Mouse (Mus musculus) liver, embryonic 14.5 days (tissue): Measurements from ENCODE around the gene Plcd1. TPM values are rescaled to one million over a fixed set of nuclear protein-coding genes. Genes with fewer than 3 reads are reported as not detected.

Experiments
- ATAC-seq: fragments of 200-750 bp; cut with Nextera tagmentation; 2 replicates; pipeline ENCODE4 v1.8.0; 2017; ENCODE audit warnings: moderate number of reproducible peaks, mild to moderate bottlenecking, moderate library complexity; ENCODE audit not compliant: insufficient read depth
- DNase-seq, 3 experiments: peaks; one replicate each; pipeline ENCODE4 v3.0.0-alpha.2; 2012 to 2013; ENCODE audit warnings: low read depth in 3 of 3, low spot score in 3 of 3
- H3K27ac ChIP-seq: fragments of 300-500 bp; sonication (generic); 2 replicates; pipeline ENCODE4 v1.5.1; 2014; ENCODE audit warnings: moderate library complexity, mild to moderate bottlenecking, control low read depth, inconsistent platforms
- H3K27me3 ChIP-seq: fragments of 300-500 bp; sonication (generic); 2 replicates; pipeline ENCODE4 v1.6.1; 2014; ENCODE audit warnings: mild to moderate bottlenecking, low read length, moderate library complexity; ENCODE audit not compliant: control insufficient read depth, insufficient read depth
- H3K36me3 ChIP-seq: fragments of 300-500 bp; sonication (generic); replicated peaks from 2 replicates; pipeline ENCODE4 v1.6.1; 2014; ENCODE audit warnings: low read depth; ENCODE audit not compliant: control insufficient read depth, insufficient read depth
- H3K4me1 ChIP-seq, 2 experiments: fragments of 200-500 bp in 1 of 2; fragments of 300-500 bp in 1 of 2; sonication (generic) in 1 of 2; replicated peaks; 2 replicates each; pipeline ENCODE4 v1.6.1; 2012 to 2014; ENCODE audit warnings: antibody characterized with exemption in 1 of 2, inconsistent platforms in 1 of 2, low read length in 1 of 2; ENCODE audit not compliant: control insufficient read depth in 2 of 2, insufficient read depth in 2 of 2
- H3K4me2 ChIP-seq: fragments of 300-500 bp; sonication (generic); 2 replicates; pipeline ENCODE4 v1.6.1; 2014; ENCODE audit warnings: low read depth, mild to moderate bottlenecking, control low read depth, moderate library complexity
- H3K4me3 ChIP-seq, 2 experiments: fragments of 200-500 bp in 1 of 2; fragments of 300-500 bp in 1 of 2; sonication (generic) in 1 of 2; 2 replicates each; pipeline ENCODE4 v1.5.1; 2012 to 2014; ENCODE audit warnings: low read depth in 2 of 2, low read length in 2 of 2, mild to moderate bottlenecking in 2 of 2, control low read depth in 1 of 2, inconsistent platforms in 1 of 2, moderate library complexity in 1 of 2; ENCODE audit not compliant: insufficient read depth in 1 of 2
- H3K9ac ChIP-seq: fragments of 300-500 bp; sonication (generic); replicated peaks from 2 replicates; pipeline ENCODE4 v1.6.1; 2014; ENCODE audit warnings: mild to moderate bottlenecking, control low read depth, moderate library complexity
- H3K9me3 ChIP-seq: fragments of 300-500 bp; sonication (generic); 2 replicates; pipeline ENCODE4 v1.6.1; 2016; ENCODE audit warnings: low read length, mixed read lengths; ENCODE audit not compliant: control insufficient read depth
- CTCF ChIP-seq: IDR thresholded peaks from 2 replicates; pipeline ENCODE4 v1.5.1; 2016; ENCODE audit warnings: antibody characterized with exemption, low read depth, control low read depth
- EP300 ChIP-seq: IDR thresholded peaks from 2 replicates; pipeline ENCODE4 v1.6.1; 2016; ENCODE audit warnings: antibody characterized with exemption, low read depth
- WGBS: fragments of 180-500 bp; shearing (Covaris S2); extraction: QIAGEN DNeasy Blood & Tissue Kit; methylation state at CpG from one replicate; pipeline ENCODE4 v1.1.7; 2014; ENCODE audit not compliant: insufficient replicate concordance; 5-methylcytosine and 5-hydroxymethylcytosine counted together
- polyA plus RNA-seq, 2 experiments: library from polyadenylated mRNA; depleted of rRNA in 1 of 2; stranded (reverse) in 1 of 2; unstranded in 1 of 2; fragments of >200 nt; fragmentation: Nextera tagmentation in 1 of 2; extraction: Ambion mirVana in 1 of 2; gene quantifications; 2 replicates each; pipeline versions ENCODE4 v1.2.1 to v1.2.3; 2012 to 2014

Gene Plcd1
- polyA plus RNA-seq, 2 experiments, result 0.95 to 1.1 TPM

DNA sequence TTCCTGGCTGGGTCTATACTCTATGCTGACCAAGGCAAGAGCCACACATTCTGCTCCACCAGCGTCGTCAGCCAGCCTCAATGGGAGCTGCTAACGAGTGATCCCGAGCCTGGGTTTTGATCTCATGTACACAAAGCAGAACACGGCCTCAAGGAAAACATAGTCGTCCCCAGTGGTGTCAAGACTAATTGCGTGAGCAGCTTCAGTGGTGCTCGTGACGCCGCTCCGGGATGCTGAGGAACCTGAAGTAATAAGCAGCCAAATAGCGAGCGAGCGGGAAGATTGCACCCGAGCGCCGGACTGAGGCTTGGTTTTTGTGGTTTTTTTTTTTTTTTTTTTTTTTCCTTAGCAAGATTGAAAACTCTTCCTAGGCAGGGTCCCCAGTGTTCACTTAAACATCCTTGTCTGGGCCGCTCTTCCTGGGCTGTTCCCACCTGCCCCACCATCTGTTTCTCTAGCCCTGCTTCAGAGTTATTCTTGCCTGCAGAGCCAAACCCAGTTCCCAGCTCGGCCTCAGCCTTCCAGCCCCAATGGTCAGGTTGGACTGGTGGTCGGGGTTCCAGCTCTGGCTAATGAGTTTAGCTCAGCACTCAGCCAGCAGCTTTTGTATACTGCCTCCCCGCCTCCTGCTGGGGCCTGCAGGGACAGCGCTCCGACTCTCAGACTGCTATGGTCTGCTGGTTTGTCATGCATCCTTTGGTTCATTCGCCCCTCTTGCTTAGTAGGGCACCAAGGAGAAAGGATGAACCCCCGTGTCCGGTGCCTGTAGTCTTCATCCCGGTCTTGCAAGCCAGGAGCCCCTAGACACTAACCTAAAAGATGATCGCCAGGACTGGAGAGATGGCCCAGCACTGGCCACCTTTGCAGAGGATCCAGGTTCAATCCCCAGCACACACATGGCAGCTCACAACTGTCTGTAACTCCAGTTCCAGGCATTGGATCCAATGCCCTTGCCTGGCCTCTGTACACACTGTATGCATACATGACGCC is 58.3 kb downstream of the Plcd1 start:
- WGBS, result 73% methylated on average over 29 of the region's 29 CpGs
- H3K4me3 ChIP-seq, result no peak overlapping the region
- no peak overlapping the region for H3K4me2 ChIP-seq
- TF ChIP-seq CTCF, result no peak
- TF ChIP-seq EP300, result no peak
- DNase-seq (no peak), ATAC-seq (no peak)
- no peaks in the 10 kb centered on the region for H3K27me3 ChIP-seq
- H3K9me3 ChIP-seq, result no peaks in the 10 kb centered on the region
- H3K27ac ChIP-seq, result no peak overlapping the region
- H3K36me3 ChIP-seq, result no peaks in the 10 kb centered on the region
- no peak overlapping the region for H3K9ac ChIP-seq
- H3K4me1 ChIP-seq, result no peaks in the 10 kb centered on the region

DNA sequence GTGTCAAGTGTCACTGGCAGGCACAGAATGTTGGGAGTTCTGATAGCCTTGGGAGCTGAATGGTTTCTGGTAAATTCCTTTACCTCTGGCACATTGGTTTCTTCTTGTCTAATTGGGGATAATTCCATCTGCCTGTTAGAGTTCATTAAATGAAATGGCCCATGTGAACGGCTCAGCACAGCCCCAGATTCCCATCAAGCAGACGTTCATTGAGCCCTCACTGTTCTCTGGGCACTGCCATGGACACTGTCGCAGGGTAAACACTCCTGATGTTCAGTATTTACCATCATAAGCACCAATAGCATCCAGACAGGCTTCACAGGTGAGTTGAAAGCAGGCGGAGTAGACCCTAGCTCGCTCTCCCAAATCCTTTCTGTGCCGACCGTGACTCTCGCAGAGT is 59.2 kb downstream of the Plcd1 start:
- no peaks in the 10 kb centered on the region for H3K9me3 ChIP-seq
- DNase-seq, result no peak
- no peak overlapping the region for H3K4me2 ChIP-seq
- H3K27me3 ChIP-seq, result no peaks in the 10 kb centered on the region
- TF ChIP-seq CTCF (no peak), EP300 (no peak)
- no peak overlapping the region for H3K4me3 ChIP-seq
- no peak overlapping the region for H3K9ac ChIP-seq
- no peak overlapping the region for H3K27ac ChIP-seq
- WGBS, result 78% methylated on average over 8 of the region's 8 CpGs
- H3K36me3 ChIP-seq, result no peaks in the 10 kb centered on the region
- no peaks in the 10 kb centered on the region for H3K4me1 ChIP-seq
- ATAC-seq, result no peak

DNA sequence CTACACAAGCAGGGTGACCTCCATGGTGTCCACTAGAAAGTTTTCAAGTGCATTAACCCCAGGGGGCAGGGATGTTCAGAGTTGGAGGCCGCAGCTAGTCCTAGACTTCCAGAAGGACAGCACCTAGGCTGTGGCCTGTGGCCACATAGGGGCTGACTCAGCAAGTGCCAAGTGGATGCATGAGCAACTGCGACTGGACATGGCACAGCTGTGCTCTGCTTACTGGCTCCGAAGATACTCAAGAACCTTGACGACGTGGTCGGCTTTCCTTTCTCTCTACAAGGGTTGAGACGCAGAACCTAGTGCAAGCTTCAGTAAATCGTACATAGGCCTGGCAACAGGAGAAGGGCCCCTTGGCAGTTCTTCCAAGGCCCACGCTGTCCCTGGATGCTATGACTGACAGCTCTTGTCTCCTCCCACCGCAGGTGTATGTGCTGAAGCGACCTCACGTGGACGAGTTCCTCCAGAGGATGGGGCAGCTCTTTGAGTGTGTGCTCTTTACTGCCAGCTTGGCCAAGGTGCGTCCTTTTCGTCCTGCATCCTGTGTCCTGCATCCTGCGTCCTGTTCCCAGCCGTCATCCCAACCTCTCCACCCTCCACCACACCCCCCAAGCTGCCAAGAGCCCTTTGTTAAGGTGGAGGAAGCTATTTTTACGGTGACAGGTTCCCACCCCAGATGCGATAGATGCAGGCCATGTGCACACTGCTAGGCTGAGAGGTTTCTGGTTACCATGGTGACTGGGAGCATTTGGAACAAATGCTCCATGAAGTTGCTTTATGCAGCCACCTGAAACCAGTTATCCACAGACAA is 60.0 kb downstream of the Plcd1 start:
- H3K9me3 ChIP-seq, result no peaks in the 10 kb centered on the region
- no peaks in the 10 kb centered on the region for H3K36me3 ChIP-seq
- TF ChIP-seq EP300 (no peak), CTCF (no peak)
- no peak for DNase-seq
- H3K27ac ChIP-seq, result no peak overlapping the region
- H3K4me3 ChIP-seq, result no peak overlapping the region
- no peaks in the 10 kb centered on the region for H3K4me1 ChIP-seq
- no peak overlapping the region for H3K9ac ChIP-seq
- no peak overlapping the region for H3K4me2 ChIP-seq
- no peaks in the 10 kb centered on the region for H3K27me3 ChIP-seq
- 81% methylated on average over 19 of the region's 19 CpGs for whole genome bisulfite sequencing
- ATAC-seq, result no peak

DNA sequence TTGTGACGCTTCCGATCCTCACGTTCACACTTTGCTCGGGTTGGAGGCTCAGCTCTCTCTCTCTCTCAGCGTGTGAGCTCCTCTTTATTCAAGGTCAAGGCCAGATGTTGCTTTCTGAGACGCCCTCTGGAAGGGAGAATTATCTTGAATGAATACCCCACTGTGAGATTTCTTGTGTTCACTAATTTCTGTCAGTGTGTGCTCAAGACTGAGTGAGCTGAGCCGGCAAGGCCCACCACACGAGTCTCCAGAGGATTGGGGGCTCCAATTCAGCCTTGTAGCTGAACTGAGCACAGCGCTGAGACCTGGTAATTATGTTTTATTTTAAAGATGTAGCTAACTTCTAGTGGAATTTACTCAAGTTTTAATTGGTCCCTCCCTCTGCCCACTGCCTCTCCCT is 60.8 kb downstream of the Plcd1 start:
- H3K27ac ChIP-seq, result no peak overlapping the region
- H3K4me3 ChIP-seq, result no peak overlapping the region
- DNase-seq (no peak), ATAC-seq (no peak)
- TF ChIP-seq EP300, result no peak
- no peak for TF ChIP-seq CTCF
- H3K27me3 ChIP-seq, result no peaks in the 10 kb centered on the region
- no peaks in the 10 kb centered on the region for H3K9me3 ChIP-seq
- 77% methylated on average over 9 of the region's 9 CpGs for WGBS
- H3K4me2 ChIP-seq, result no peak overlapping the region
- no peak overlapping the region for H3K9ac ChIP-seq
- no peaks in the 10 kb centered on the region for H3K36me3 ChIP-seq
- no peaks in the 10 kb centered on the region for H3K4me1 ChIP-seq

DNA sequence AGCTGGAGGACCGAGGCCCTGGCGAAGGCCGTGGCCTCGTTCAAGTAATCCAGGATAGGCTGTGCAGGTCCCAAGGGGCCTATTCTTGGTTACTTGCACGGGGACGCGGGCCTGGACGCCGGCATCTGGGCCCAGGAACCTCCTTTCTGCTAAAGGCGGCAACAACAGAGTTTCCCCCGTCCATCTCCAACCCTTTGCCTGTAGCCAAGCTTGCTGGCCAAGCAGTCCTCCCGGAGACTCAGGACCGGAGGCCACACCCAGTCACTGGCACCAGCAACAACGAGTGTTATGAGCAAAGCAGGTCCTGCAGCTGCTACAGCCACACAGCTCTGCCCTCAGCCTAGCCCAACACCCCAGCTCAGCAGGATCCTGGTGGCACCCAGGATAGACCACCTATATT is 61.5 kb downstream of the Plcd1 start:
- Histone ChIP-seq H3K9me3 (no peaks in the 10 kb centered on the region), H3K4me3 (no peak overlapping the region), H3K4me2 (no peak overlapping the region), H3K36me3 (no peaks in the 10 kb centered on the region), H3K9ac (no peak overlapping the region), H3K4me1 (no peaks in the 10 kb centered on the region), H3K27ac (no peak overlapping the region), H3K27me3 (no peaks in the 10 kb centered on the region)
- DNase-seq (no peak), ATAC-seq (no peak)
- 71% methylated on average over 14 of the region's 14 CpGs for whole genome bisulfite sequencing
- no peak for TF ChIP-seq EP300
- TF ChIP-seq CTCF, result no peak
